Mouse (Mus musculus) cerebellum, adult (tissue): ENCODE results near the gene Tle4.

Experiments
- ATAC-seq: cut with Nextera tagmentation; 2 replicates; pipeline ENCODE4 v1.9.2; 2017; ENCODE audit warnings: mild to moderate bottlenecking, moderate library complexity, mixed read lengths; ENCODE audit not compliant: insufficient number of reproducible peaks, low FRiP score, low TSS enrichment

The Tle4 gene

GRCm38 (mm10) chr19:14534447-14534846 is 63.4 kb downstream of the Tle4 start:
- ATAC-seq = no peak

GRCm38 (mm10) chr19:14532861-14533260 is 65.0 kb downstream of the Tle4 start:
- no peak for ATAC-seq

GRCm38 (mm10) chr19:14520098-14520802 is 77.6 kb downstream of the Tle4 start:
- ATAC-seq = no peak

GRCm38 (mm10) chr19:14519186-14519585 is 78.7 kb downstream of the Tle4 start:
- no peak for ATAC-seq

- no peak for ATAC-seq
Measured at GRCm38 (mm10) chr19:14518438-14519044, 79.3 kb downstream of the Tle4 start.

GRCm38 (mm10) chr19:14516420-14516819 is 81.4 kb downstream of the Tle4 start:
- no peak for ATAC-seq

- ATAC-seq = no peak
Measured at GRCm38 (mm10) chr19:14508819-14509218, 89.0 kb downstream of the Tle4 start.

GRCm38 (mm10) chr19:14507911-14508310 is 89.9 kb downstream of the Tle4 start:
- ATAC-seq = no peak

- ATAC-seq = no peak
Measured at GRCm38 (mm10) chr19:14506875-14507670, 90.8 kb downstream of the Tle4 start.

GRCm38 (mm10) chr19:14505885-14506548 is 91.8 kb downstream of the Tle4 start:
- ATAC-seq = no peak

- no peak for ATAC-seq
Measured at GRCm38 (mm10) chr19:14505401-14505800, 92.5 kb downstream of the Tle4 start.

GRCm38 (mm10) chr19:14503862-14504261 is 94.0 kb downstream of the Tle4 start:
- ATAC-seq = no peak

- ATAC-seq = no peak
Measured at GRCm38 (mm10) chr19:14502234-14502633, 95.6 kb downstream of the Tle4 start.

GRCm38 (mm10) chr19:14499835-14500425 is 97.9 kb downstream of the Tle4 start:
- ATAC-seq = no peak

GRCm38 (mm10) chr19:14493047-14493446 is 104.8 kb downstream of the Tle4 start:
- no peak for ATAC-seq

GRCm38 (mm10) chr19:14487180-14487579 is 110.7 kb downstream of the Tle4 start:
- peak; percentile 26; the same call in 1 of the 2 replicates for ATAC-seq

- ATAC-seq = 0 out of 2 replicates have a peak, but pooled peaks have one; percentile 56
Measured at GRCm38 (mm10) chr19:14485176-14485575, 112.7 kb downstream of the Tle4 start.

GRCm38 (mm10) chr19:14482562-14483138 is 115.2 kb downstream of the Tle4 start:
- ATAC-seq = no peak

GRCm38 (mm10) chr19:14481796-14482561 is 115.9 kb downstream of the Tle4 start:
- no peak for ATAC-seq
